Mouse (Mus musculus) embryonic facial prominence, embryonic 14.5 days (tissue): ENCODE results near the gene Olfr545. TPM values are rescaled to one million over a fixed set of nuclear protein-coding genes. Genes with fewer than 3 reads are reported as not detected.
"Not testable (repeated sequence)": the region's sequence is repeated elsewhere in the genome, so short reads cannot be mapped to it uniquely, and the experiment has no call there.

ENCODE experiments used
- ATAC-seq: fragments of 200-750 bp; cut with Nextera tagmentation; 2 replicates; pipeline ENCODE4 v1.8.0; 2017; ENCODE audit warnings: low read depth, moderate number of reproducible peaks, moderate TSS enrichment
- DNase-seq: peaks from one replicate; pipeline ENCODE4 v3.0.0-alpha.2; 2015; ENCODE audit warnings: low spot score
- H3K27ac ChIP-seq: fragments of 300-500 bp; sonication (generic); replicated peaks from 2 replicates; pipeline ENCODE4 v1.5.1; 2014; ENCODE audit warnings: low read depth, mild to moderate bottlenecking, low read length, moderate library complexity
- H3K27me3 ChIP-seq: fragments of 300-500 bp; sonication (generic); replicated peaks from 2 replicates; pipeline ENCODE4 v1.6.1; 2014; ENCODE audit warnings: low read length; ENCODE audit not compliant: control insufficient read depth, insufficient read depth
- H3K36me3 ChIP-seq: fragments of 300-500 bp; sonication (generic); 2 replicates; pipeline ENCODE4 v1.6.1; 2014; ENCODE audit warnings: low read length, mixed read lengths; ENCODE audit not compliant: control insufficient read depth, insufficient read depth
- H3K4me1 ChIP-seq: fragments of 300-500 bp; sonication (generic); 2 replicates; pipeline ENCODE4 v1.6.1; 2014; ENCODE audit warnings: antibody characterized with exemption, low read length; ENCODE audit not compliant: control insufficient read depth, insufficient read depth
- H3K4me2 ChIP-seq: fragments of 300-500 bp; sonication (generic); 2 replicates; pipeline ENCODE4 v1.6.1; 2014; ENCODE audit warnings: low read depth, mild to moderate bottlenecking, low read length, moderate library complexity, mixed read lengths
- H3K4me3 ChIP-seq: fragments of 300-500 bp; sonication (generic); 2 replicates; pipeline ENCODE4 v1.5.1; 2014; ENCODE audit warnings: low read depth, mild to moderate bottlenecking, low read length
- H3K9ac ChIP-seq: fragments of 300-500 bp; sonication (generic); 2 replicates; pipeline ENCODE4 v1.6.1; 2014; ENCODE audit warnings: low read depth, mild to moderate bottlenecking, low read length, moderate library complexity, mixed read lengths
- H3K9me3 ChIP-seq: fragments of 300-500 bp; sonication (generic); 2 replicates; pipeline ENCODE4 v1.6.1; 2016; ENCODE audit warnings: low read length; ENCODE audit not compliant: control insufficient read depth
- WGBS: fragments of 180-500 bp; shearing (Covaris S2); extraction: QIAGEN DNeasy Blood & Tissue Kit; methylation state at CpG from one replicate; pipeline ENCODE4 v1.1.7; 2014; 5-methylcytosine and 5-hydroxymethylcytosine counted together
- polyA plus RNA-seq: library from polyadenylated mRNA; unstranded; fragments of >200 nt; fragmentation: Nextera tagmentation; extraction: Ambion mirVana; gene quantifications from 2 replicates; pipeline ENCODE4 v1.2.1, GENCODE M21; 2014

Olfr545 gene
- polyA plus RNA-seq, 1 experiment from 2014 or later = not detected

DNA sequence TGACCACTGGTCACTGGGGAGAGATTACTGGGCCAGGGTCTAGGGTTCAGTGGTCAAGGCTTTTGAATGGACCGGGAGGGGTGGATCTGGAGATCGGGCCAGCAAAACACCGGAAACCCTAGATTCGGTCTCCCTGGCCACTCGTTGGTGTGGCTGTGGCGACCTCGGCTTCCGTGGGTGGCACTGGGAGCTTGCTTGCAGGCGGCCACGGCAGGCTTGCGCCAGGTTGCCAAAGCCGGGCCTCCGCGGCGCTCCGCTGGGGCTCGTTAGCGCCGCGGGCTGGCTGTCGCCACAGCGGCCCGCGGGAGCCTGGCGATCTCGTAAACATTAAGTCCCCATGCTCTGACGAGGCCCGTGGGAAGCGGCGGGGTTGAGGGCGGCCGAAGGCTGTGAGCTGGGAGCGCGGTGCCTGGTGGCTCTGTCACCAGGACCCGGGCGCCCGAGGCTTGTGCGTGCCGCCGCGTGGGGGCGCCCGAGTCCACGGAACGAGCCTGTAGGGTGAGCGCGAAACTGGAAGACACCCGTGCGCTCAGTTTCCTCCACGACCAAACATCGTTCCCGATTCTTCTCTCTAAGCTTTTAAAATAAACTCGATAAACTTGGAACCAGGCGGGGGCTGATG is 13.6 kb upstream of the Olfr545 start:
- 1% methylated on average over 43 of the region's 54 CpGs for WGBS
- H3K27ac ChIP-seq = no peak overlapping the region
- DNase-seq = peak; percentile 86
- no peaks in the 10 kb centered on the region for H3K36me3 ChIP-seq
- peak overlapping the region; percentile 49 for H3K4me3 ChIP-seq
- peak overlapping the region; percentile 92 for H3K4me2 ChIP-seq
- peaks cover 13% of the 10 kb centered on the region; the same call in 1 of the 2 replicates for H3K27me3 ChIP-seq
- ATAC-seq = peak; percentile 94
- no peaks in the 10 kb centered on the region for H3K9me3 ChIP-seq
- peak overlapping the region; percentile 73 for H3K9ac ChIP-seq
- peaks cover 9% of the 10 kb centered on the region for H3K4me1 ChIP-seq

DNA sequence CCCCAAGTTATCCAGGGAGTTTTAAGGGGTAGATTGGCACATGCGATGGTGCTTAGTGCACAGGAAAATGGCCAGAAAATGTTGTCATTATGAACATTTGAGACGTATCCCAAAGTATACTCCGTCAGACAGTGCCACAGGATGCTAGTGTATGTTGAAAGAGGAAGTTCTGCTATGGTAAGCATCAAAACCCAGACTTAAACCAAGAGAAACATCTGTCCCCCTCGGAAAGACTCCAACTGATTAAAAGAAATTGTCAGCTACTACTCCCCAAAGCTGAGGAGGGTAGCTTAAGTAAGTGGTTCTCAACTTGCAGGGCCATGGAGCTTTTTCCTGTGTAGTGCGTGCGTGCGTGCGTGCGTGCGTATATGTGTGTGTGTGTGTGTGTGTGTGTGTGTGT is 12.6 kb upstream of the Olfr545 start:
- WGBS = 83% methylated on average over 10 of the region's 10 CpGs
- Histone ChIP-seq H3K4me3 (no peak overlapping the region), H3K9me3 (no peaks in the 10 kb centered on the region), H3K4me1 (peaks cover 9% of the 10 kb centered on the region), H3K27ac (no peak overlapping the region), H3K4me2 (no peak overlapping the region), H3K9ac (no peak overlapping the region), H3K27me3 (peaks cover 13% of the 10 kb centered on the region; the same call in 1 of the 2 replicates), H3K36me3 (no peaks in the 10 kb centered on the region)
- no peak for ATAC-seq
- DNase-seq = no peak

DNA sequence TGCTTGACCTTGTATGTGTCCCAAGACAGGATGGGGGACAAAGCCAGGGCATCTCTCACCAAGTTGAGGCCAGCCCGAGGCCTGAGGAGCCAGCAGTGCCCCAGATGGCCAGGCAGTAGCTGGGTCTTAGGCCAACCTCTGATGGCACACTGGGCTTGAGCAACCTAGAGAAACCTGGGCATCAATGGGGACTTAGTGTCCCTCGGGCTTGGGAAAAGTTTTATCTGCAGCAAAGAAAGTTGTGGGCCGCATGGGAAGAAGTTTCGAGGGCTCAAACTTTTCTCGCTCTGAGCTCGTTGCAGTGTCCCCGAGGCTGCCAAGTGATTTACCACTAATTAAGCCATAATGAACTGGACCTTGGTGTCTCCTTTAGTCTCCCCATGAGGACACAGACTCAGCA is 10.4 kb upstream of the Olfr545 start:
- Histone ChIP-seq H3K9ac (no peak overlapping the region), H3K36me3 (no peaks in the 10 kb centered on the region), H3K4me3 (no peak overlapping the region), H3K27me3 (peaks cover 13% of the 10 kb centered on the region; the same call in 1 of the 2 replicates), H3K4me1 (peaks cover 5% of the 10 kb centered on the region; the same call in 1 of the 2 replicates), H3K27ac (no peak overlapping the region), H3K9me3 (no peaks in the 10 kb centered on the region), H3K4me2 (no peak overlapping the region)
- DNase-seq (no peak), ATAC-seq (no peak)
- 78% methylated on average over 7 of the region's 7 CpGs for WGBS

DNA sequence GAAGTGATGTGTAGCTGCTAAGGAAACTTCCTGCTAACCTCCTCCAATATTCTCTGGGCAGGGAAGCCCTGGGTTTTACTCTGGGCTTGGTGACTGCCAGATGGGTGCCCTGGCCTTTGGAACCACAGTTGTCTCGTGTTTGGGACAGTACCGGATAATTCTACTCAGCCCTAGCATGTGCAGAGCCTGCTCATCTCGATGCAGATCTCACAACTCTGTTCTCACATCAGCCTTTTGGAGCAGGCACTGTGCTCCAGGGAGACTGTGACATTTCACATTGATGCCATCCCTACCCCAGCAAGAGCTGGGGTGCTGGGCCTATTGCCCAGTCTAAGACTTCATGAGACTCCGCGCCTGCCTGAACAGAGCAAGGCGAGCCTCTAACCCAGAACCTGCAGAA is 9.3 kb upstream of the Olfr545 start:
- Histone ChIP-seq H3K27me3 (peaks cover 5% of the 10 kb centered on the region; the same call in 1 of the 2 replicates), H3K4me2 (no peak overlapping the region), H3K4me1 (peaks cover 5% of the 10 kb centered on the region; the same call in 1 of the 2 replicates), H3K9ac (no peak overlapping the region), H3K36me3 (no peaks in the 10 kb centered on the region), H3K4me3 (no peak overlapping the region), H3K27ac (no peak overlapping the region), H3K9me3 (no peaks in the 10 kb centered on the region)
- ATAC-seq = no peak
- WGBS = 81% methylated on average over 6 of the region's 6 CpGs
- no peak for DNase-seq

DNA sequence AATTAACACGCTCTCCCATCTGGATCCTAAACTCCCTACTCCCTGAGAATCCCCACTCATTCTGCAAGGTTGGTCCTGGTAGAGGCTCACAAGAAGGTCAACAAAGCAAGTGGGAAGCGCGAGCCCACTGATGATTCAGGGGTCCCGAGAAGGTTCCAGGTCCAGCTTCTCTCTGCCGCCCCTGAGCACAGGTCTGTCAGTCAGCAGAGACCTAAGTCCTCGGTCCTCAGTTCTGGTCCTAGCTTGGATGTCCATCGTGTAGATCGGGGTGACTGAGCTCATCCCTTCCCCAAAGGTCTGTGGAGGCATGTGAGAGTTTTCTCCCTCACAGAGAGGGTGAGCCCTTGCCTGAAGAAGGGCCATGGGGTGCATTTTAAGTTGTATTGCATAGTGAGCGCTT is 8.7 kb upstream of the Olfr545 start:
- Histone ChIP-seq H3K9ac (no peak overlapping the region), H3K27ac (no peak overlapping the region), H3K4me2 (no peak overlapping the region), H3K4me1 (no peaks in the 10 kb centered on the region), H3K9me3 (no peaks in the 10 kb centered on the region), H3K4me3 (no peak overlapping the region), H3K36me3 (no peaks in the 10 kb centered on the region), H3K27me3 (peaks cover 5% of the 10 kb centered on the region; the same call in 1 of the 2 replicates)
- DNase-seq = no peak
- 82% methylated on average over 9 of the region's 9 CpGs for WGBS
- ATAC-seq = no peak

DNA sequence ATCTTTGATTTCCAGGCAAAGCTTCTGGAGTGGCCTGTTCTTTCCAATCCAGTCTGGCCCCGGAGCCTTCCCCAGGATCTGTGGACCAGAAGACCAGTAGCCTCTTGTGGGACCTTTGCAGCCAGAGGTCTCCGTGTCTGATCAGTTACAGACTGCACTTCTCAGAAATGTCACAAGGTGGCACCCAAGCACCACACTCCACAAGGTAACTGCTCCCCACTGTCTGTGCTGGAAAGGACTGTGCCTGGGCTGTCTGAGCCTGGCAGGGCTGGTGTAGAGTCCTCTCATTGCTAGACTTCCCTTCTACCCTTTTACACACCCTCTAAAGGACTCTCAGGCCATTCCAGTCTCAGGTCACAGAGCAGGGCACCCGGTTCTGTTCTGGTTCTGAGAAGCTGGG is 7.5 kb upstream of the Olfr545 start:
- no peak overlapping the region for H3K4me3 ChIP-seq
- no peaks in the 10 kb centered on the region for H3K27me3 ChIP-seq
- H3K9ac ChIP-seq = no peak overlapping the region
- 45% methylated on average over 3 of the region's 3 CpGs for WGBS
- H3K4me1 ChIP-seq = no peaks in the 10 kb centered on the region
- no peaks in the 10 kb centered on the region for H3K9me3 ChIP-seq
- peak; percentile 62 for DNase-seq
- H3K27ac ChIP-seq = no peak overlapping the region
- H3K4me2 ChIP-seq = no peak overlapping the region
- peak; percentile 77 for ATAC-seq
- H3K36me3 ChIP-seq = no peaks in the 10 kb centered on the region

DNA sequence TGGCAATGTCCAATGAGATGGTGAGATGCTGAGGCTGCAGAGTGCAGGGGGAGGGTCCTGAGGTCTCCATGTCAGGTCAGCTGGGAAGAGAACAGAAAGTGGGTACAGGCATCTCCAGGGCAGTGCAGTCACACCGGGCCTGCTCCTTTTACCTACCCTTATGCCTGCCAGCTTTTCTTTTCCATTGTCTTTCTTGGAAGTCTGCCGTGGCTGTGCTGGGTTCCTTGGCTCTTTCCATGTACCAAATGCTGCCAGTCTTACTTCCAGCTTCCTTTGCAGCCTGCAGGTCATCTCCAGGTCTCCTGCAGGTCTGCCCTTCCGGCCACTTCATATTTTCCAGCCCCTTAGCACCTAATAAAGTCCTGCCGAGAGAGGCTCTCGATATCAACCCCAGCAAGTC is 2.6 kb upstream of the Olfr545 start:
- Histone ChIP-seq H3K4me2 (no peak overlapping the region), H3K27ac (no peak overlapping the region), H3K9ac (no peak overlapping the region), H3K36me3 (no peaks in the 10 kb centered on the region), H3K4me1 (no peaks in the 10 kb centered on the region), H3K9me3 (no peaks in the 10 kb centered on the region), H3K4me3 (no peak overlapping the region), H3K27me3 (no peaks in the 10 kb centered on the region)
- DNase-seq = no peak
- 65% methylated on average over 5 of the region's 5 CpGs for WGBS
- ATAC-seq = no peak

DNA sequence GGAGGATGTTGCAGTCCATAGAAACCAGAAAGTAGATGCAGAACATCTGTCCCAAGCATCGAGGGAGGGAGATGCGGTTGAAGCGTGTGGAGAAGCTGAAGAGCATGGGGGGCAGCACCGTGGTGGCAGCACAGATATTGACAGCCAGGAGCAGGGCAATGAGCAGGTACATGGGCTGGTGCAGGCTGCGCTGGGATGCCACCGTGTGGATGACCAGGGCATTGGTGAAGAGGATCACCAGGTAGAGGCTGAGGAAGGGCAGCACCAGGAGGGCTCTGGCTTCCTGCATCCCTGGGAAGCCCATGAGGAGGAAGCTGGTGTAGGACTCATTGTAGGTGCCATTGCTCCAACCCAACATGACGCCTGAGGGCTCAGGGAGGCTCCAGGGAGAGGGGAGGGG is 5.0 kb downstream of the Olfr545 start:
- DNase-seq, H3K36me3 ChIP-seq, H3K9me3 ChIP-seq, H3K27ac ChIP-seq, ATAC-seq, H3K4me1 ChIP-seq, H3K9ac ChIP-seq, H3K4me3 ChIP-seq, H3K27me3 ChIP-seq, H3K4me2 ChIP-seq: not testable (repeated sequence)
- 58% methylated on average over 7 of the region's 7 CpGs for WGBS

DNA sequence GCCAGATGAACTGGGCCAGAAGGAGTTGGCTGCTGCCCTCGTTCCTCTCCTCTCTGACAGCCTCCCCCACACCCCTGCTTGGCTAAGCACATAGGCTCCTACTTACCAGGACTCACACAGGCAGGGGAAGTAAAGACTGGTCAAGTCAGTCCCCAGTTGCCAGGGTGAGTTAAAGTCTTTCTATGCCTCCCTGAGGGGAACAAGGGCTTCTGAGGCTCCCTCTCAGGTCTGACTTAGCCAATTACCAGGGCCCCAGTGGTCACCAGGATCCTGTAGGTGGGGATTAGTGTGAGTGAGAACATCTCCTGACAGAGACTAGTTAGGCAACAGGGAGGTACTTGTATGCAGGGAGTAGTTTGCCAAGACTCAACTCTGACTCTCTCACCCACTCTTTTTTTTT is 11.2 kb downstream of the Olfr545 start, which contains the start of gene Olfr544:
TSS of gene Olfr544 (minus strand) at position 153 of the 400 bp plus-strand sequence.
- no peak for DNase-seq
- no peaks in the 10 kb centered on the region for H3K4me1 ChIP-seq
- ATAC-seq = no peak
- no peak within 1 kb of the TSS for H3K4me3 ChIP-seq
- no peak within 1 kb of the TSS for H3K4me2 ChIP-seq
- no peak within 1 kb of the TSS for H3K9ac ChIP-seq
- WGBS = no CpG with 5 or more reads among the region's 1 CpGs
- H3K36me3 ChIP-seq = no peaks in the 10 kb centered on the region
- no peaks in the 10 kb centered on the region for H3K27me3 ChIP-seq
- no peak within 1 kb of the TSS for H3K27ac ChIP-seq
- no peaks in the 10 kb centered on the region for H3K9me3 ChIP-seq
